Mouse (Mus musculus) layer of hippocampus, adult 9-11 months (tissue): Measurements from ENCODE around the gene Gtf2f2.

Experiments
- DNase-seq: peaks from one replicate; pipeline ENCODE4 v3.0.0; 2022

Gtf2f2 gene

DNA sequence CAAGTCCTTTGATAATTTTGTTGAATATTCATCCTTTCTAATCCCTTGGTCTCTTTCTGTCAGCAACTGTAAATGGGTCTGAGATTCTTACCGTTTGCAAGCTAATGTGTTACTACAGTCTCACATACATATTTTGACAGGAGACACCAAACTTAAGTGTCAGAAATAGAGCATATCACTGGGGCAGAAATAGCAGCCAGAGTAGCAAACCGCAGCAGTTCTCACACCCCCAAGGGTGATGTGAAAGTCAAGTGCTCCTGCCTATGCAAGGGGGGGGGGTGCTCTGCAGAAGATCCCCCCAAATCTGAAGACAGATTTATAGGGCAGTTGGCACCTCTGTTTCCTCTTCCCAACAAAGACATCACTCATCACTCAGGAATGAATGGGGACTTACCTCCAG lies 152.5 kb downstream of the Gtf2f2 start:
- no peak for DNase-seq

DNA sequence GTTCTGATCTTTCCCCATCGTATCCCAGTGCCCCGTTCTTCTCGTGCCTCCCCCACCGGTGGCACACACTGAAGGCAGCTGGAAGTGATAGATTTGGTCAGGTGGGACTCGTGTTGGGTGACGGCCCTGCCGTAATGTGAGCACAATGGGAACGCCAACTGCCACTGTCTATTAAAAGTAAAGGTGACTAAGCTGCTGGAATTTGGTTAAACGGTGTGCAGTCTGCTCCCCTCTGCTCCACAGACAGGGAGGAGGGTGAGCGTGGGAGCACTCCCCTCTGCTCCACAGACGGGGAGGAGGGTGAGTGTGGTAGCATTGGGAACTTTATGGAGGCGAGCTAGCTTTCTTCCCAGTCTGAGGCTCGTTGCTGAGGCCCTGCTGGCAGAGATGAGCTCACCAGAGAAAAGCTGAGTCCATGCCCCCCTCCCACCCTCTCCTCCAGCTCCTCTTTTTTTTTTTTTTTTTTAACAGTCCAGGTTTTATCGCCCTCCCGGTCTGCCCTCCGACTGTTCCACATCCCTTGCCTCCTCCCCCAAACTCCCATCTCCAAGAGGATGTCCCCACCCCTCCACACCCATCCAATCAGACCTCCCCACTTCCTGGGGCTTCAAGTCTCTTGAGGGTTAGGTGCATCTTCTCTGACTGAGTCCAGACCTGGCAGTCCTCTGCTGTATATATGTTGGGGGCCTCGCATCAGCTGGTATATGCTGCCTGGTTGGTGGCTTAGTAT lies 155.2 kb downstream of the Gtf2f2 start:
- peak; percentile 73 for DNase-seq

DNA sequence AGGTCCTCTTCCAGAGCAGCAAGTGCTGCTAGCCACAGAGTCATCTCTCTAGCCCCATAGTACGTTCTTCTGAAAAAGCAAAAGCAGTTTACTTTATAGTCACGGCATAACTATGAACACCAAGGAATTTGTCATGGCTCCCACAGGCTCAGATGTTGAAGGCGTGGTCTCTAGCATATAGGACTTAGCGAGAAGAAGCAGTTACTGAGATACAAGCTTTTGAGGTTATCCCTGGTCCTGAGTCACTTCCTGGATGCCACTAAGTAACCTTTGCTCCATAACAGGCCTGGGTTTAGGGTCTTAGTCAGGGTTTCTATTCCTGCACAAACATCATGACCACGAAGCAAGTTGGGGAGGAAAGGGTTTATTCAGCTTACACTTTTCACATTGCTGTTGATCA lies 158.6 kb downstream of the Gtf2f2 start:
- no peak for DNase-seq

- DNase-seq: no peak
Measured at GRCm38 (mm10) chr14:75850819-75851218, 159.8 kb downstream of the Gtf2f2 start.

- peak; percentile 57 for DNase-seq
Measured at GRCm38 (mm10) chr14:75849842-75850568, 160.7 kb downstream of the Gtf2f2 start.

DNA sequence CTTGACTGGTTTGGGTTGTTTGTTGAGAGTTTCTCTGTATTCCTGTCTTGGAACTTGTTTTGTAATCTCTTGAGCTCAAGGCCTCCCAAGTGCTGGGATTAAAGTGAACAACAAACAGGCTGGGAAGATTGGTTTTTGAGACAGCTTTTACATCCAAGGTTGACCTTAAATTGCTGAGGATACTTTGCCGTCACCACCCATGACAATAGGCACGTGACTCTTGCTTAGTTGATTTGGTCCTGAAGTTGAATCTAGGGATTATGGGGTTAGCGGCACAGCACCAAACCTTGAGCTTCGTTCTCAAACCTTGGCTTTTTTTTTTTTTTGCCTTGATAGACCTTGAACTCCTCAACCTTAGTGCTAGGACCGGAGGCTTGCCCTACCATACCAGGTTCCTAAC lies 161.4 kb downstream of the Gtf2f2 start:
- no peak for DNase-seq

DNA sequence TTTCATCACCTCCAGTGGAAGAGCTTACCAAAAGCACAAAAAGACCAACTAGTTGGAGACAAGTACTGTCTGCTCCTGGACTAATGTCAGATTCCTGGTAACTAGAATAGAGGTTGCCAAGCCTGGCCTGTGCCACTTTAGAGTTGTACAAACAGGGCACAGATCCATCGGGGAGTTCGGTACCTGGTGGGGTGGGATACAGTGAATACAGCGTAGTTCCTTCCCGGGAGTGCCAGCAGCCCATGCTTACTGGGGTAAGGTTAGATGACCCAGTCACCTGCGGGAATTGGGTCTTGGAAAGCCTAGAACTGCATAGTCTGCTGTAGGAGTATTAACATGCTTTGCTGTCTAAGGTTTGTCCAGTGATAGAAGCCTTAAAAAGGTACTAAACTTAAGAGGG lies 162.2 kb downstream of the Gtf2f2 start:
- DNase-seq: no peak

DNA sequence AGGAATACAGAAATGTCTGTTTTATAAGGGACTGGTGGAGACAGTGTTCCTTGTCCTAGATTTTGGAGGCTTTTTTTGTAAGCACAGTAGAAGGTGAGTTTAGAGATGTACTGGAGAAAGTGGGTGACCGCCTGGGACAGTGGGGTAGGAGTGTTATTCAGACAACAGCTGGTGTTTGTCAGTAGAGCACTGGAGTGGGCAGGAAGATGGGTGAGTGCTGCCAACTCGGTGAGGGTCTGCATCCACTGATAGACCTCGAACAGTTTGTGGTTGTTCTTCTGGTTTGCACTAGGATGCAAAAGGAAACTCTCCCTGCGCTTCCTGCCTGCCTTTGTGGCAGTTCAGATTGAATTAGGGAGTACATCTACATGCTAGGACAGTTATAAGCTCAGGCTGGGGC lies 163.0 kb downstream of the Gtf2f2 start:
- no peak for DNase-seq
